Mouse (Mus musculus): ENCODE measurements around the gene Ndufb5. TPM values are rescaled to one million over a fixed set of nuclear protein-coding genes. Genes with fewer than 3 reads are reported as not detected.
"Not testable (repeated sequence)": the region's sequence is repeated elsewhere in the genome, so short reads cannot be mapped to it uniquely, and the experiment has no call there.

Gene Ndufb5
- polyA plus RNA-seq, 1 experiment from 2014 or later: 309 TPM

- WGBS: 39% methylated on average over 7 of the region's 7 CpGs
- Histone ChIP-seq H3K4me3 (ENCODE audit: low read depth, low read length) (no peak overlapping the region), H3K4me1 (ENCODE audit: control insufficient read depth, insufficient read depth, low read length) (no peaks in the 10 kb centered on the region), H3K9ac (ENCODE audit: low read length) (no peak overlapping the region), H3K36me3 (ENCODE audit: control insufficient read depth, insufficient read depth, low read length) (no peaks in the 10 kb centered on the region), H3K27ac (ENCODE audit: low read depth, low read length) (no peak overlapping the region), H3K27me3 (ENCODE audit: control insufficient read depth, insufficient read depth, low read length) (no peaks in the 10 kb centered on the region), H3K9me3 (ENCODE audit: control insufficient read depth, low read length) (no peaks in the 10 kb centered on the region), H3K4me2 (no peak overlapping the region)
- DNase-seq (ENCODE audit: low spot score, missing footprints) (peak; percentile 99), ATAC-seq (ENCODE audit: low FRiP score) (peak; percentile 72; the same call in 1 of the 2 replicates)
Measured at GRCm38 (mm10) chr3:32698228-32698863, 38.4 kb upstream of the Ndufb5 start.

GRCm38 (mm10) chr3:32704021-32704420, 32.8 kb upstream of the Ndufb5 start:
- not testable (repeated sequence) for H3K4me3 ChIP-seq (ENCODE audit: low read depth, low read length); H3K27ac ChIP-seq (ENCODE audit: low read depth, low read length); H3K4me1 ChIP-seq (ENCODE audit: control insufficient read depth, insufficient read depth, low read length); DNase-seq (ENCODE audit: low spot score, missing footprints); H3K9ac ChIP-seq (ENCODE audit: low read length); H3K4me2 ChIP-seq; H3K36me3 ChIP-seq (ENCODE audit: control insufficient read depth, insufficient read depth, low read length); H3K27me3 ChIP-seq (ENCODE audit: control insufficient read depth, insufficient read depth, low read length); H3K9me3 ChIP-seq (ENCODE audit: control insufficient read depth, low read length); ATAC-seq (ENCODE audit: low FRiP score)
- WGBS: 89% methylated on average over 6 of the region's 6 CpGs

- not testable (repeated sequence) for H3K36me3 ChIP-seq (ENCODE audit: control insufficient read depth, insufficient read depth, low read length); H3K4me2 ChIP-seq; H3K4me1 ChIP-seq (ENCODE audit: control insufficient read depth, insufficient read depth, low read length); H3K4me3 ChIP-seq (ENCODE audit: low read depth, low read length); H3K27ac ChIP-seq (ENCODE audit: low read depth, low read length); H3K9me3 ChIP-seq (ENCODE audit: control insufficient read depth, low read length); H3K27me3 ChIP-seq (ENCODE audit: control insufficient read depth, insufficient read depth, low read length); H3K9ac ChIP-seq (ENCODE audit: low read length); ATAC-seq (ENCODE audit: low FRiP score); DNase-seq (ENCODE audit: low spot score, missing footprints)
- 88% methylated on average over 10 of the region's 10 CpGs for WGBS
Measured at GRCm38 (mm10) chr3:32704632-32705031, 32.2 kb upstream of the Ndufb5 start.

- not testable (repeated sequence) for ATAC-seq (ENCODE audit: low FRiP score); H3K27me3 ChIP-seq (ENCODE audit: control insufficient read depth, insufficient read depth, low read length); H3K36me3 ChIP-seq (ENCODE audit: control insufficient read depth, insufficient read depth, low read length); H3K4me2 ChIP-seq; H3K9me3 ChIP-seq (ENCODE audit: control insufficient read depth, low read length); H3K4me3 ChIP-seq (ENCODE audit: low read depth, low read length); H3K27ac ChIP-seq (ENCODE audit: low read depth, low read length); H3K9ac ChIP-seq (ENCODE audit: low read length); H3K4me1 ChIP-seq (ENCODE audit: control insufficient read depth, insufficient read depth, low read length); DNase-seq (ENCODE audit: low spot score, missing footprints)
- WGBS: 80% methylated on average over 9 of the region's 9 CpGs
Measured at GRCm38 (mm10) chr3:32705647-32706348, 31.0 kb upstream of the Ndufb5 start, which contains the start of gene Actl6a. Actl6a (plus strand) TSS chr3:32706298.

DNA sequence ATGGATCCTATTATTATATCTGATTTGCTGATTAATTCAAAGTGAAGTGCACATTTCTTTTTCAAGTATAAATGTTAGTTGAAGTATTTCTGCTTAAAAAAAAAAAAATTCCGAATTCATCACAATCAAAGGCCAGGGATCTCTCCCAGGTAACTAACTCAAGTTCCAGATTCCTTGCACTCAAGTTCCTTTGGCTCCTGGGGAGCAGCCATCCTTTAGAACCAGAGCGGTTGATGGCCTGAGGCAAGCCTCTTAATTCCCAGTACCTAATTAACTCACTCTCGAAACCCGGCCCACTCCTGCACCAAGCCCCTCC, 28.8 kb upstream of the Ndufb5 start:
- no peak for ATAC-seq (ENCODE audit: low FRiP score)
- Histone ChIP-seq H3K9me3 (ENCODE audit: control insufficient read depth, low read length) (no peaks in the 10 kb centered on the region), H3K4me1 (ENCODE audit: control insufficient read depth, insufficient read depth, low read length) (peaks cover 9% of the 10 kb centered on the region), H3K9ac (ENCODE audit: low read length) (no peak overlapping the region), H3K4me3 (ENCODE audit: low read depth, low read length) (peak overlapping the region; percentile 98), H3K36me3 (ENCODE audit: control insufficient read depth, insufficient read depth, low read length) (peaks cover 8% of the 10 kb centered on the region; the same call in 1 of the 2 replicates), H3K27me3 (ENCODE audit: control insufficient read depth, insufficient read depth, low read length) (no peaks in the 10 kb centered on the region), H3K4me2 (peak overlapping the region; percentile 37; the same call in 1 of the 2 replicates), H3K27ac (ENCODE audit: low read depth, low read length) (no peak overlapping the region; the same call in 1 of the 2 replicates)
- WGBS: 5% methylated on average over 4 of the region's 4 CpGs
- no peak for DNase-seq (ENCODE audit: low spot score, missing footprints)

GRCm38 (mm10) chr3:32708368-32709231, 28.2 kb upstream of the Ndufb5 start:
- peak overlapping the region; percentile 87 for H3K4me2 ChIP-seq
- no peaks in the 10 kb centered on the region for H3K27me3 ChIP-seq (ENCODE audit: control insufficient read depth, insufficient read depth, low read length)
- peaks cover 9% of the 10 kb centered on the region for H3K4me1 ChIP-seq (ENCODE audit: control insufficient read depth, insufficient read depth, low read length)
- WGBS: under 1% methylated on average over 90 of the region's 90 CpGs
- H3K4me3 ChIP-seq (ENCODE audit: low read depth, low read length): peak overlapping the region; percentile 98
- H3K36me3 ChIP-seq (ENCODE audit: control insufficient read depth, insufficient read depth, low read length): peaks cover 12% of the 10 kb centered on the region; the same call in 1 of the 2 replicates
- peak overlapping the region; percentile 87 for H3K27ac ChIP-seq (ENCODE audit: low read depth, low read length)
- peak overlapping the region; percentile 97 for H3K9ac ChIP-seq (ENCODE audit: low read length)
- ATAC-seq (ENCODE audit: low FRiP score): peak; percentile 100
- H3K9me3 ChIP-seq (ENCODE audit: control insufficient read depth, low read length): no peaks in the 10 kb centered on the region
- peak; percentile 100 for DNase-seq (ENCODE audit: low spot score, missing footprints)

DNA sequence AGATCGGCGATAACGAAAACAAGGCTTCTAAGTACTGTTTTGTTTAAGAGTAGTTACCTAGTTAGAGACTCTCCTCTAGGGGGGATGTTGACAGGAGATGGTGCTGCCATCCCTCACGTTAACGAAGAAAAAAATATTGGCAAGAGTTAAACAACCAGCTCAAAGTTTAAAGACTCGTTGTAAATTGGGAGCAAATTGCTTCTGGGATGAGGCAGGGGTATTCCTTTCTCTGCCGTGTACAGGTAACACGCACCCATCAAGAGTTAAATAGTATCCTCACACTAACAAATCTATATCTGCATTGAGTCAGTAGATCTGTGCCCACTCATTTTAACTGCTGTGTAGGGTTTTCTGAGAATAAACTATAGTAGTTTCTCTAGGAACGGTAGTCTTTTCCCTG, 27.4 kb upstream of the Ndufb5 start:
- 11% methylated on average over 9 of the region's 9 CpGs for WGBS
- no peaks in the 10 kb centered on the region for H3K9me3 ChIP-seq (ENCODE audit: control insufficient read depth, low read length)
- H3K27me3 ChIP-seq (ENCODE audit: control insufficient read depth, insufficient read depth, low read length): no peaks in the 10 kb centered on the region
- H3K27ac ChIP-seq (ENCODE audit: low read depth, low read length): no peak overlapping the region
- H3K4me3 ChIP-seq (ENCODE audit: low read depth, low read length): peak overlapping the region; percentile 98
- H3K4me1 ChIP-seq (ENCODE audit: control insufficient read depth, insufficient read depth, low read length): peaks cover 9% of the 10 kb centered on the region
- H3K36me3 ChIP-seq (ENCODE audit: control insufficient read depth, insufficient read depth, low read length): peaks cover 16% of the 10 kb centered on the region; the same call in 1 of the 2 replicates
- peak overlapping the region; percentile 97 for H3K9ac ChIP-seq (ENCODE audit: low read length)
- DNase-seq (ENCODE audit: low spot score, missing footprints): peak; percentile 82
- H3K4me2 ChIP-seq: peak overlapping the region; percentile 87
- no peak for ATAC-seq (ENCODE audit: low FRiP score)

DNA sequence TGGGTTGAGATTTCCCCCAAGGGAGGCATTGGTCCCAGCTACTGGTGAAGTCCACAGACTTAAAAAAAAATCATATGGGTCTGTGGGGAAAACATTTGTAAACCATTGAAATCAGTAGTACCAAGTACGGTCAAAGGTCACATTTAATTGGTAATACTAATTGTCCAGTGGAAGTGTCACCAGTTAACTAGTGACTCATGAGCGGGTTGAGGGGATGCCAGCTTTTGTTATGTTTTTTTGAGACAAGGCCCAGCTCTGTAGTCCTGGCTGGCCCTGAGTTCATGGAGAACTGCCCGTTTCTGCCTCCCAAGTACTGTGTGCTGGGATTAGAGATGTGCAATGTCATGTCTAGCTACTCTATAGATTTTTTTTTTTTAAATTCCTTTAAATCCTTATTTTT, 23.1 kb upstream of the Ndufb5 start:
- DNase-seq (ENCODE audit: low spot score, missing footprints) (no peak), ATAC-seq (ENCODE audit: low FRiP score) (no peak)
- 94% methylated on average over 3 of the region's 3 CpGs for WGBS
- peaks cover 9% of the 10 kb centered on the region for H3K4me1 ChIP-seq (ENCODE audit: control insufficient read depth, insufficient read depth, low read length)
- H3K4me3 ChIP-seq (ENCODE audit: low read depth, low read length): no peak overlapping the region
- no peak overlapping the region for H3K27ac ChIP-seq (ENCODE audit: low read depth, low read length)
- H3K9ac ChIP-seq (ENCODE audit: low read length): no peak overlapping the region
- H3K4me2 ChIP-seq: no peak overlapping the region
- H3K27me3 ChIP-seq (ENCODE audit: control insufficient read depth, insufficient read depth, low read length): no peaks in the 10 kb centered on the region
- H3K9me3 ChIP-seq (ENCODE audit: control insufficient read depth, low read length): no peaks in the 10 kb centered on the region
- peaks cover 34% of the 10 kb centered on the region for H3K36me3 ChIP-seq (ENCODE audit: control insufficient read depth, insufficient read depth, low read length)

Data from midbrain, embryonic 11.5 days (tissue).